Comparison of ENCODE assay signal across 23 mouse cellular contexts in the genomic region with DNA sequence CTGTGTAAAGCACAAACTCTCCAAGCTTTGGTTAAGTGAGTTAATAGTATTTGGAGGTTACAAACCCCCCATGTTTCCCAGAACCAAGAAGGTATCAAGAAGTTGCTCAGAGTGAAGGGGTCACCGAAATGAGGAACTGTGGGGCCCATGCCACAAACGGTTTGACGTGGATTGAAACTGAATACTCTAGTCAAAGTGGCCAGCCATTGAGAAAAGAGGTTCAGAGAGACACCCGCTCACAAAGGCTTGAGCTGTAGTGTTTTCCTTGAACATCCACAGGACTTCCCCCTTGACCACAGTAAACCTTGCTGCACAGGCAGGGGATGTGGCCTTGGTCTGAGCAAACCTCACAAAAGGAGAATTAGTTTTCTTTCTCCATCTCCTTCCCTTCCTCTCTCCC.
"Had no signal": no experiment of that assay in that cellular context is flagged by ENCODE, and none has a peak within 500 bp of the region (broad histone marks: within the 10 kb centered on the region; RNA-seq: fewer than 3 reads in every experiment).

No protein-coding gene starts in this region.

- H3K27ac ChIP-seq: liver, embryonic 13.5 days; liver, embryonic 15.5 days; lung, embryonic 15.5 days; macrophage; midbrain, embryonic 13.5 days; midbrain, embryonic 15.5 days; neural tube, embryonic 13.5 days; neural tube, embryonic 15.5 days had no signal

- H3K9ac ChIP-seq: liver, embryonic 13.5 days; liver, embryonic 15.5 days; liver, postnatal 0 days; lung, embryonic 15.5 days; midbrain, embryonic 13.5 days; midbrain, embryonic 15.5 days; neural tube, embryonic 13.5 days; neural tube, embryonic 15.5 days had no signal

- H3K27me3 ChIP-seq: liver, embryonic 13.5 days; liver, embryonic 15.5 days; lung, embryonic 15.5 days; megakaryocyte, embryonic 14.5 days; midbrain, embryonic 13.5 days; midbrain, embryonic 15.5 days; neural tube, embryonic 13.5 days; neural tube, embryonic 15.5 days had no signal

- H3K9me3 ChIP-seq: liver, embryonic 13.5 days; liver, embryonic 15.5 days; lung, embryonic 15.5 days; megakaryocyte, embryonic 14.5 days; midbrain, embryonic 13.5 days; midbrain, embryonic 15.5 days; neural tube, embryonic 13.5 days; neural tube, embryonic 15.5 days had no signal

- ATAC-seq: liver, postnatal 0 days; lung, postnatal 0 days; midbrain, embryonic 13.5 days; midbrain, embryonic 15.5 days had no signal

- H3K4me3 ChIP-seq: liver, embryonic 13.5 days; liver, embryonic 15.5 days; lung, embryonic 15.5 days; megakaryocyte, embryonic 14.5 days; midbrain, embryonic 13.5 days; midbrain, embryonic 15.5 days; neural tube, embryonic 13.5 days; neural tube, embryonic 15.5 days had no signal

- H3K36me3 ChIP-seq: lung, embryonic 15.5 days; midbrain, embryonic 13.5 days; midbrain, embryonic 15.5 days; neural tube, embryonic 13.5 days; neural tube, embryonic 15.5 days had no signal

- DNase-seq: liver, embryonic 13.5 days; liver, postnatal 0 days; lung, adult 2 months; lung, postnatal 14 days; lung, postnatal 36 days; retina, postnatal 1 day; right cerebral cortex, adult 18-20 months; right cerebral cortex, postnatal 25 days; right cerebral cortex, postnatal 4 days; spleen, adult 18-20 months; thymus, adult 2 months; thymus, postnatal 14 days; thymus, postnatal 36 days had no signal

- H3K4me1 ChIP-seq: liver, embryonic 13.5 days; liver, embryonic 15.5 days; lung, embryonic 15.5 days; megakaryocyte, embryonic 14.5 days; midbrain, embryonic 13.5 days; midbrain, embryonic 15.5 days; neural tube, embryonic 13.5 days; neural tube, embryonic 15.5 days had no signal

- H3K4me2 ChIP-seq: liver, embryonic 13.5 days; liver, embryonic 15.5 days; lung, embryonic 15.5 days; midbrain, embryonic 11.5 days; midbrain, embryonic 13.5 days; midbrain, embryonic 15.5 days; neural tube, embryonic 13.5 days; neural tube, embryonic 15.5 days had no signal
